Mouse (Mus musculus) limb, embryonic 12.5 days (tissue): ENCODE results near the gene Calml3. TPM values are rescaled to one million over a fixed set of nuclear protein-coding genes. Genes with fewer than 3 reads are reported as not detected.
"Not testable (repeated sequence)": the region's sequence is repeated elsewhere in the genome, so short reads cannot be mapped to it uniquely, and the experiment has no call there.

Experiments
- ATAC-seq: fragments of 200-750 bp; cut with Nextera tagmentation; 2 replicates; pipeline ENCODE4 v1.8.0; 2017; ENCODE audit warnings: low read depth, moderate TSS enrichment; ENCODE audit not compliant: insufficient number of reproducible peaks, insufficient read depth, low FRiP score, low TSS enrichment
- H3K27ac ChIP-seq: fragments of 300-500 bp; sonication (generic); 2 replicates; pipeline ENCODE4 v1.5.1; 2016; ENCODE audit warnings: mild to moderate bottlenecking, moderate library complexity
- H3K27me3 ChIP-seq: fragments of 300-500 bp; sonication (generic); 2 replicates; pipeline ENCODE4 v1.6.1; 2016; ENCODE audit warnings: mild to moderate bottlenecking, moderate library complexity
- H3K36me3 ChIP-seq: fragments of 300-500 bp; sonication (generic); 2 replicates; pipeline ENCODE4 v1.6.1; 2016; ENCODE audit warnings: mild to moderate bottlenecking, moderate library complexity
- H3K4me1 ChIP-seq: fragments of 300-500 bp; sonication (generic); replicated peaks from 2 replicates; pipeline ENCODE4 v1.6.1; 2016
- H3K4me2 ChIP-seq: fragments of 300-500 bp; sonication (generic); 2 replicates; pipeline ENCODE4 v1.6.1; 2016; ENCODE audit warnings: mild to moderate bottlenecking, moderate library complexity
- H3K4me3 ChIP-seq: fragments of 300-500 bp; sonication (generic); replicated peaks from 2 replicates; pipeline ENCODE4 v1.5.1; 2016; ENCODE audit warnings: mild to moderate bottlenecking
- H3K9ac ChIP-seq: fragments of 300-500 bp; sonication (generic); replicated peaks from 2 replicates; pipeline ENCODE4 v1.6.1; 2016; ENCODE audit warnings: mild to moderate bottlenecking, moderate library complexity
- H3K9me3 ChIP-seq: fragments of 300-500 bp; sonication (generic); 2 replicates; pipeline ENCODE4 v1.6.1; 2016; ENCODE audit warnings: mild to moderate bottlenecking, moderate library complexity
- WGBS: fragments of 180-500 bp; shearing (Covaris S2); methylation state at CpG from one replicate; pipeline ENCODE4 v1.1.7; 2016; 5-methylcytosine and 5-hydroxymethylcytosine counted together
- polyA plus RNA-seq: library from polyadenylated mRNA; unstranded; fragments of >200 nt; fragmentation: Nextera tagmentation; extraction: Ambion mirVana; gene quantifications from 2 replicates; pipeline ENCODE4 v1.2.1, GENCODE M21; 2016

Calml3 gene
- 0.60 and 0.74 TPM in 2 replicates for polyA plus RNA-seq

- peaks cover 10% of the 10 kb centered on the region; the same call in 1 of the 2 replicates for H3K4me1 ChIP-seq
- no peaks in the 10 kb centered on the region for H3K36me3 ChIP-seq
- no peaks in the 10 kb centered on the region for H3K9me3 ChIP-seq
- H3K9ac ChIP-seq, result no peak within 1 kb of the TSS
- H3K27me3 ChIP-seq, result no peaks in the 10 kb centered on the region
- no peak within 1 kb of the TSS for H3K4me2 ChIP-seq
- H3K27ac ChIP-seq, result no peak within 1 kb of the TSS
- H3K4me3 ChIP-seq, result no peak within 1 kb of the TSS
- 80% methylated on average over 13 of the region's 13 CpGs for WGBS
- no peak for ATAC-seq
These were observed at the start of gene Calml3 for GRCm38 (mm10) chr13:3804186-3804585. TSS of gene Calml3 (minus strand) at chr13:3804316.

- H3K27me3 ChIP-seq, result no peaks in the 10 kb centered on the region
- no peak overlapping the region for H3K4me3 ChIP-seq
- H3K4me2 ChIP-seq, result no peak overlapping the region
- 47% methylated on average over 1 of the region's 1 CpGs for WGBS
- no peak overlapping the region for H3K27ac ChIP-seq
- H3K4me1 ChIP-seq, result no peaks in the 10 kb centered on the region
- no peaks in the 10 kb centered on the region for H3K9me3 ChIP-seq
- H3K9ac ChIP-seq, result no peak overlapping the region
- ATAC-seq, result no peak
- no peaks in the 10 kb centered on the region for H3K36me3 ChIP-seq
These were observed 46.2 kb upstream of the Calml3 start for GRCm38 (mm10) chr13:3850330-3850729.

- not testable (repeated sequence) for H3K9ac ChIP-seq, H3K27ac ChIP-seq, H3K4me3 ChIP-seq, H3K9me3 ChIP-seq, ATAC-seq, H3K4me2 ChIP-seq, H3K4me1 ChIP-seq, H3K36me3 ChIP-seq, H3K27me3 ChIP-seq
These were observed 36.5 kb upstream of the Calml3 start for GRCm38 (mm10) chr13:3840662-3841061.

- not testable (repeated sequence) for H3K4me1 ChIP-seq, H3K27me3 ChIP-seq, ATAC-seq, H3K9me3 ChIP-seq, H3K9ac ChIP-seq, H3K4me2 ChIP-seq, H3K4me3 ChIP-seq, H3K36me3 ChIP-seq, H3K27ac ChIP-seq
These were observed 33.2 kb upstream of the Calml3 start, which contains the start of gene Calm4 for GRCm38 (mm10) chr13:3837312-3837807. TSS of gene Calm4 (plus strand) at chr13:3837757.

GRCm38 (mm10) chr13:3833644-3834043, 29.5 kb upstream of the Calml3 start:
- not testable (repeated sequence) for H3K9me3 ChIP-seq, H3K27me3 ChIP-seq, H3K27ac ChIP-seq, H3K36me3 ChIP-seq, H3K4me1 ChIP-seq, H3K4me3 ChIP-seq, H3K4me2 ChIP-seq, ATAC-seq, H3K9ac ChIP-seq

- no peak overlapping the region for H3K4me3 ChIP-seq
- no peaks in the 10 kb centered on the region for H3K9me3 ChIP-seq
- ATAC-seq, result no peak
- H3K4me1 ChIP-seq, result no peaks in the 10 kb centered on the region
- no peak overlapping the region for H3K27ac ChIP-seq
- WGBS, result 59% methylated on average over 2 of the region's 2 CpGs
- H3K4me2 ChIP-seq, result no peak overlapping the region
- no peaks in the 10 kb centered on the region for H3K27me3 ChIP-seq
- no peaks in the 10 kb centered on the region for H3K36me3 ChIP-seq
- no peak overlapping the region for H3K9ac ChIP-seq
These were observed 28.3 kb upstream of the Calml3 start for GRCm38 (mm10) chr13:3832450-3832849.

GRCm38 (mm10) chr13:3831994-3832393, 27.9 kb upstream of the Calml3 start:
- Histone ChIP-seq H3K36me3 (no peaks in the 10 kb centered on the region), H3K4me2 (no peak overlapping the region), H3K27ac (no peak overlapping the region), H3K4me3 (no peak overlapping the region), H3K9ac (no peak overlapping the region), H3K27me3 (no peaks in the 10 kb centered on the region), H3K9me3 (no peaks in the 10 kb centered on the region), H3K4me1 (no peaks in the 10 kb centered on the region)
- no peak for ATAC-seq
- 56% methylated on average over 1 of the region's 1 CpGs for WGBS

- no peak for ATAC-seq
These were observed 27.4 kb upstream of the Calml3 start for GRCm38 (mm10) chr13:3831546-3831945.

GRCm38 (mm10) chr13:3825726-3826125, 21.6 kb upstream of the Calml3 start:
- Histone ChIP-seq H3K27ac (no peak overlapping the region), H3K27me3 (no peaks in the 10 kb centered on the region), H3K9me3 (no peaks in the 10 kb centered on the region), H3K4me2 (no peak overlapping the region), H3K4me1 (no peaks in the 10 kb centered on the region), H3K9ac (no peak overlapping the region), H3K36me3 (no peaks in the 10 kb centered on the region), H3K4me3 (no peak overlapping the region)
- no peak for ATAC-seq

More at GRCm38 (mm10) chr13:3831546-3831945, 27.4 kb upstream of the Calml3 start:
- 83% methylated on average over 5 of the region's 5 CpGs for WGBS
- H3K9ac ChIP-seq, result no peak overlapping the region
- H3K4me2 ChIP-seq, result no peak overlapping the region
- H3K4me3 ChIP-seq, result no peak overlapping the region
- no peaks in the 10 kb centered on the region for H3K4me1 ChIP-seq
- H3K27me3 ChIP-seq, result no peaks in the 10 kb centered on the region
- no peaks in the 10 kb centered on the region for H3K9me3 ChIP-seq
- no peak overlapping the region for H3K27ac ChIP-seq
- no peaks in the 10 kb centered on the region for H3K36me3 ChIP-seq

GRCm38 (mm10) chr13:3822105-3822504, 18.0 kb upstream of the Calml3 start:
- H3K36me3 ChIP-seq, result no peaks in the 10 kb centered on the region
- H3K27ac ChIP-seq, result no peak overlapping the region
- H3K27me3 ChIP-seq, result no peaks in the 10 kb centered on the region
- no peak overlapping the region for H3K4me3 ChIP-seq
- H3K4me2 ChIP-seq, result no peak overlapping the region
- no peak overlapping the region for H3K9ac ChIP-seq
- no peaks in the 10 kb centered on the region for H3K4me1 ChIP-seq
- 64% methylated on average over 4 of the region's 4 CpGs for WGBS
- H3K9me3 ChIP-seq, result no peaks in the 10 kb centered on the region
- ATAC-seq, result no peak

- ATAC-seq, result no peak
- no peak overlapping the region for H3K27ac ChIP-seq
These were observed 14.6 kb upstream of the Calml3 start for GRCm38 (mm10) chr13:3818740-3819076.

GRCm38 (mm10) chr13:3818012-3818739, 14.1 kb upstream of the Calml3 start:
- WGBS, result 72% methylated on average over 5 of the region's 5 CpGs
- no peaks in the 10 kb centered on the region for H3K9me3 ChIP-seq
- H3K27ac ChIP-seq, result no peak overlapping the region
- no peak for ATAC-seq
- no peaks in the 10 kb centered on the region for H3K36me3 ChIP-seq
- no peaks in the 10 kb centered on the region for H3K27me3 ChIP-seq
- no peaks in the 10 kb centered on the region for H3K4me1 ChIP-seq
- H3K4me2 ChIP-seq, result no peak overlapping the region
- no peak overlapping the region for H3K9ac ChIP-seq
- H3K4me3 ChIP-seq, result no peak overlapping the region

More at GRCm38 (mm10) chr13:3818740-3819076, 14.6 kb upstream of the Calml3 start:
- Histone ChIP-seq H3K27me3 (no peaks in the 10 kb centered on the region), H3K4me3 (no peak overlapping the region), H3K36me3 (no peaks in the 10 kb centered on the region), H3K9me3 (no peaks in the 10 kb centered on the region), H3K4me2 (no peak overlapping the region), H3K9ac (no peak overlapping the region), H3K4me1 (no peaks in the 10 kb centered on the region)
- WGBS, result 92% methylated on average over 2 of the region's 2 CpGs
